Mouse (Mus musculus): ENCODE results near the gene Cwc15.
"Not testable (repeated sequence)": the region's sequence is repeated elsewhere in the genome, so short reads cannot be mapped to it uniquely, and the experiment has no call there.

The Cwc15 gene

DNA sequence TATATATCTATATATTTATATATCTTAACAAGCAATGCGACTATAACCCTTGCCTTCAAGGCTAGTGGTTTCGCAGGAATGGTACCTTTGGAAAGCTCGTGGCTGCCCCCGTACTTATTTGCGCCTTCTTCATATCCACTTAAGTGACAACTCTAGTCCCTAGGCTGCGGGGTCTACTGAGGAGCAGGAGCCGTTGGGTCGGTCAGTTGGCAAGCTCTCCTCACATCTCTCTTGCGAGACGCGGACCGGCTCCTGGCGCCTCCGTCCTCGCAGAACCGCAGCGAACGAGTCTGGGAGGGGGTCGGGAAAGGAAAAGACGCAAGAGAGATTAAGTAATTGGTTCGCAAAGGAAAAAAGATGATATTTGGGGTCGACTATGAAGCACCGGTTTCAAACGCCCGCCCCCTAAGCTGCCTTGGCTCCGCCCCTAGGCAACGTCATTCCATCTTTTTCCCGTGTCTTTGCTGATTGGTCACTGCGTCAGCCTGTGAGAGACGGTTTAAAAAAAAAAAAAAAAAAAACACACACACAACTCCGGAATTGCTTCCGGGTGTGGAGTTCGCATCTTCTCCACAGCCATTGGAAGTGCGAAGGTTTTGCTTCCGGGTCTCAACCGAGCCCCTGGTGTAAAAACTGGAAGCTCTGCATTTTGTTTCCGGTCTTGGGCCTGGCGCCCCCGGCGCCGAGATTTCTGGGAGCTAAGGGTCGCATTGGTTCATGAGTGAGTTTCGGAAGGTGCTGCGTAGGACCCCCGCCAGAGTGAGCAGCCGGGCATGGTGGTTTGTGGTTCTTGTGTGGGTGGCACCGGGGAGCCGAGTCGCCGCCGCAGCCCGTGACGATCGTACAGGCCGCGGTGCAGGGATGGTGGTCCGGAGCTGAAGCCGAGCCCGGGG is at the start of gene Cwc15, which contains the start of gene Kdm4d:
Gene Cwc15 (plus strand): TSS at position 595 of the 893 bp plus-strand sequence.
Gene Kdm4d (minus strand): TSS at position 460 of the 893 bp plus-strand sequence.
- in situ Hi-C loops (cut with MboI, MseI), result loop anchor here (10.0 kb wide), 1 partner anchor 1075 kb away; no protein-coding TSS in a partner anchor

DNA sequence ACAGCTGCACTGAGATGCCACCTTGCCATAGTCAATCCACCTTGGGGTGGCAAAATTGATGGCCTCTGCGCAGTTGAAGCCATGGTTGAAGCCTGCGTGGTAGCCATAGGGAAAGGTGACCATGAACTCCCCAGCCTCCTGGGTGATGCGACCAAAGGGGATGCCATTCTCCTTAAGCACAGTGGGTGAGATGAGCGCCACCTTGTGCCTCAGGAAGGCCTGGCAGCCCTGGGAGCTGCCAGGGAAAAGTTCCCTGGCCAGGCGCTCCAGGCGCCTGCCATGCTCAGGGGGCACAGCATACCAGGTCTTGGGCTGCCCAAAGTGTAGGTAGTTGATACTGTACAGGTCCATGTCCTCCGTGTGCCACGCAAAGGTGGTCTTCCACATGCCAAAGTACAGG is 49.3 kb upstream of the Cwc15 start:
- in situ Hi-C loops (cut with MboI, MseI), result not testable (repeated sequence)

DNA sequence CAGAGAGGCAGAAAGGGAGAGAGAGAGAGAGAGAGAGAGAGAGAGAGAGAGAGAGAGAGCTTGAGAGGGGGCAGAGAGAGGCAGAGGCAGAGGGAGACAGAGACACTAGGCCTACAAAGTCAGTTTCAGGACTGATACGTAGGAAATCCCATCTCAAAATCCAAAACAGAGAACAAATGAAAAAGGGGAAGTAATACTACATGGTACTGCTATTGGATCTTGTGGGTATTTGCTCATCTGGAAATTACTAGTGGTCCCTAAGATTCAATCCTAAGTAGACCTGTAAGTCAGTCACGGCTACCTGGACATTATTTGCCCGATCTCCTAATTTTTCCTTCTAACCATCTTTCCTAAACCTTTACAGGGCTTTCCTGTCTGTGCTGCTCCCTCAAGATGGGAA is 44.1 kb upstream of the Cwc15 start:
- in situ Hi-C loops (cut with MboI, MseI), result no loop called here

DNA sequence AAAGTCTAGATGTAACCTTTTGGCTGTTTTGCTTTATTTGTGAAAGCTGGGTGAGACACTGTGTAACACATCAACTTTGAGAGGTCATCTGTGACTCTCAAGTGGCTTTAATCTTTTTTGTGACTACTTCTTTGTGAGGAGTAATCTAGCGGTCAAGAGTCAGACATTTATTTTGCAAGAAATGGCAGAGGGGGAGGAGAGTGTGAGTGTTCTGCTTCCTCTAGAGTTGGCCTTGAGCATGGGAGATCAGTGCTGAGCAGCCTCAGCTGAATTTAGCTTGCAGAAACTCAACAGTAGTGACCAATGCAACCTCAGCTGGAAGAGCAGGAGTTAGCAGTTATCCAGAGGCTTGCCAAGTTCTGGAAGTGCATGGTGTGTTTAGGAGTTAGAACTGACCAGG is 37.9 kb upstream of the Cwc15 start:
- in situ Hi-C loops (cut with MboI, MseI), result not testable (repeated sequence)

DNA sequence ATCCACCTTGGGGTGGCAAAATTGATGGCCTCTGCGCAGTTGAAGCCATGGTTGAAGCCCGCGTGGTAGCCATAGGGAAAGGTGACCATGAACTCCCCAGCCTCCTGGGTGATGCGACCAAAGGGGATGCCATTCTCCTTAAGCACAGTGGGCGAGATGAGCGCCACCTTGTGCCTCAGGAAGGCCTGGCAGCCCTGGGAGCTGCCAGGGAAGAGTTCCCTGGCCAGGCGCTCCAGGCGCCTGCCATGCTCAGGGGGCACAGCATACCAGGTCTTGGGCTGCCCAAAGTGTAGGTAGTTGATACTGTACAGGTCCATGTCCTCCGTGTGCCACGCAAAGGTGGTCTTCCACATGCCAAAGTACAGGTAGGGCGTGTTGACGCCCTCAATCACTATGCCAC is 36.7 kb upstream of the Cwc15 start:
- in situ Hi-C loops (cut with MboI, MseI), result not testable (repeated sequence)

DNA sequence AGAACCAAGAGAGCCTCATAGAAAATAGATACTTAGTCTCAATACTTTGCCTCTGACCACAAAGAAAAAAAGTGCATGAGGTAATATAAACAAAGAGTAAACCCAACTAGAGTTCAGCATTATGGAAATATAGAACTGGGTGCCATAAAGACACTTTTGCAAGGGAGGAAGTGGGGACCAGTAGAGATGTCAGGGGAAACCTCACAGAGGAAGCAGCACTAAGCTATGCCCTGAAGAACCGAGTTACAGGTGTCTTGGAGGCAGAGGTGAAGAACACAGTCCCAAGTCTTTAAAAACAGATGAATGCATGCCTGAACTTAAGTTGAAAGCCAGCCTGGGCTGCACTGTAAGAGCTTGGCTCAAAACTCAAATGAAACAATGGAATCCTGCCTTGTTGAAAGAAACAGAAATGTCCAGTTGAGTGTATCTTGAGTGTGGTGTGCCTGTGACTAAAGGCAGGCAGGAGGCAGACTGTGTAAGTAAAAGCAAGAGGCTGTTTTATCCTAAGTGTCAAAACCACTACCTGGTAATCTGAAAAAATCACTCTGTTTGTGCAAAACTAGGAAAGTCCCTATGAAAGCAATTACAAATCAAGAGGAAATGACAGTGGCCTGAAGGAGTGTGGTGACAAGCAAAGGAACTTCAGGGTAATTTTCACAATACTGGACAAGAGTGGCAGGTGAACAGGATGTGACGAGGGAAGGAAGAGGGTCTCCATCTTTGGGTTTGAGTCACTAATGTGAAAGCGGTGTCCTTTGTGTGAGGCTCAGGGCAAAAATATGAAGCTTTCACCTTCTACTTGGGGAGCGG is 1.3 kb upstream of the Cwc15 start:
- in situ Hi-C loops (cut with MboI, MseI), result no loop called here

DNA sequence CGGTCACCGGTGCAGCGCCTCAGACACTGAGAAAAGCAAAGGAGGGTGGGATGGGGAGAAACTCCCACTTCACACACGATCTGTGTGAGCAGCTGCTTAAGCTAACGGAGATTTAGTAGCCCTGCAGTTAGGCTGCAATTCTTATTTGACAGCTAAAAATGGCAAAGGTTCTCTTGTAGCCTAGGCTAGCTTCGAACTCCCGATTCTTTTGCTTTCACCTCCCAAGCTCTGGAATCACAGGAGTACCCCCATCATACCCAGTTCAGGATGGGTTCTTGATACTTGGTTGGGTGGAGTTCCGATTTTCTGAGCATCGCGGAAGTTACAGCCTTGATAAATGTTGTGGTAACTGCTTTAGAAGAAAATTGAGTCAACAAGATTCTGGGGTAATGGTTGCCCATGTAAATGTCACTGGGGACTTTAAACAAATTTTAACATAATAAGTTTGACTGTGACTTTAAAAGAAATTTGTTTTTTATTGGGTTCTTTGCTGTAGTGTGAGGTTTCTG is 553 bp downstream of the Cwc15 start:
- in situ Hi-C loops (cut with MboI, MseI), result loop anchor here (10.0 kb wide), 1 partner anchor 1076 kb away; no protein-coding TSS in a partner anchor

DNA sequence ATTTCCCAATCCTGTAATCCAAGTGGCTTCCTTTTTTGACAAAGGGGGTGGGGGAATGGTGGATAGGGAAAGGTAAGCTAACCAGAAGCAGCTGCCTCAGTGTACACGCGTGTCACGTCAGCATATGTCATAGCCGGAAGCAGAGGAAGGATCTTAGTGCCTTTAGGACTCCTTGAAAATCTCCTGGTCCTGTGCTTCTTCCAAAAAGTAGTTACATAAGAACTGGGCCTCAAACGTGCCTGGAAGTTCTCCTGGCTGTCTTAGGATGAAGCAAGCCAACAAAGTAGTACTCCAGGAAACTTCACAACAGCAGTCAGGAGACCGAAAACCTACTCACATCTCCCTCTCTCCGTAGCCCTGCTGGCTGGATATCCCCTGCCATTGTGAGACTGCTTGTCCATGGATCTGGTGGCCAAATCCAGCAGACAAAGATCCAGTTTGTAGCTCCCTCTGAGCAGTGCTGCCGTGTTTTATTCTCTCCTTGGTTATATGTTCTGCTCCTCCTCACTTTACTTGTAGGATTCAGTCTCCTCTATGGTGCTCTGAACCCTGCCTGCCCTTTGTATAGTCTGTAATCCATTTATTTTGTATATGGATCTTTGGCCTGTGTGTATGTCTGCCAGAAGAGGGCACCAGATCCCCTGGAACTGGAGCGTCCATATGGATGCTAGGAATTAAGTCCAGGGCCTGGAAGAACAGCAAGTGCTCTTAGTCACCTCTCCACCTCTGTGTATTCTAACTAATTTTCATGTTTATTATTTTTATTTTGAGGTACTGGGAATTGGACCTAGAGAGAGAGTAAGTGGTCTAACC is 12.4 kb downstream of the Cwc15 start:
- in situ Hi-C loops (cut with MboI, MseI), result no loop called here

DNA sequence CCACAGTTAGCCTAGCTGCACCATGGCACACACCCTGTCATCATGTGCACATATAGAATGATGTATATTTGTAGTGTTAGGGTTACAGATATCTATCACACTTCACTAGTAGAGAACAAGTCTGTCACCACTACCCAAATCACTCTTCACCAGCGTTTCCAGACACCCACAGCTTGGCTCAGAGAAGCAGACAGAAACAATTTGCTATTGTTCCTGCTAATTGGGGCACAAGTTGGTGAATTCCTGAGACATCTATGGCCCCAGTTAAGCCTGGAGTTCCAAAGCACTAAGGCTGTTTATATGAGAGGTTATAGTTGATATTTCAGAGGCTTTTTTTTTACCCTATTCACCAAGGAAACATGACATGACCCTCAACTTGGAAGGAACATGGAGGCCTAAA is 16.9 kb downstream of the Cwc15 start:
- in situ Hi-C loops (cut with MboI, MseI), result no loop called here

DNA sequence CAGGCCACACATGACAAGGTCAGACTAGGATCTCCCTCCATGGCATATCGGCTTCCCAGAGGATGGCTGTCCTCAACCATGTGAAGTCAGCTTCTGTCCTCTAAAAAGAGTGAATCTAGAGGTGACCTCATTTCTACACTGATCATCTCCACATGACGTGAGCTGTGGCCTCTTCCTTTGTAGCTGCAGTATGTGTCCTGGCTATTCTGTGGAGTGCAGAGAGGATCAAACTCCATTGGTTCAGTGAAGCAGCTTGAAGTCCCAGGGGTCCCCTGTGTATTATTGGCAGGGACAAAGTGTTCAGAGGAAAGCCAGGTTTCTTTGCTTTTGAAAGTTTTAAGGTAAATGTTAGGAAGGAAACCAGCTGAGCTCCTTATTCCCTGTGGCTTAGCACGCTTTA is 17.7 kb downstream of the Cwc15 start:
- in situ Hi-C loops (cut with MboI, MseI), result no loop called here

DNA sequence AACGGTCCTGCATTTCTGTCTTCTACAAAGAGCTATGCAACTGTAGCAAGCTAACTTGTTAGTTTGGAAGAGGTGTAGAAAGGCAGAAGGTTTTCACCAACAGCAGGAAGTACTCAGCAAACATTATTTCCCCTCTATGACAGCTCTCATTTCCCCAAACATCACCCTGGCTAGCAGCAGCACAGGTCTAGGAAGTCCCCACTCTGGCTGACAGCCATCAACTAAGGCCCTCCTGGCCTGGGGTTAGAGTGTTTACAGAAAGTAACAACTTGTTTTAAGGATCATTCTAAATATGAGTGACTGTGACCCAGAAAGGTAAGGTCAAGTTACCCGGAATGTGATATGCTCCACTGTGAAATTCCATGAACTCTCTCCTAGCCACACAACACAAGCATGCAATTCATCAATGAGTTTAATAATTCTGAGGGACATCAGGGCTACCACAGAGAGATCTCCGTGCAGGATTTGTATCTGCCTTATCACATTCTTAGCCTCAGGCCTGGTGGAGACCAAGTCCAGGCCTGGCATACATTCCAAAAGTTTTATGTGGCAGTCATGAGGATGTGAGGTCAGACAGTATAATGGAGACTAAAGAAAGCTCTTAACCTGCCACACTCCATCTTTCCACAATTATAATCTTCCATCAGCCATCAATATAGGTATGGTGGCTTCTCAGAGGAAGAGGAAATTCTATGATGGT is 20.7 kb downstream of the Cwc15 start:
- in situ Hi-C loops (cut with MboI, MseI), result no loop called here

DNA sequence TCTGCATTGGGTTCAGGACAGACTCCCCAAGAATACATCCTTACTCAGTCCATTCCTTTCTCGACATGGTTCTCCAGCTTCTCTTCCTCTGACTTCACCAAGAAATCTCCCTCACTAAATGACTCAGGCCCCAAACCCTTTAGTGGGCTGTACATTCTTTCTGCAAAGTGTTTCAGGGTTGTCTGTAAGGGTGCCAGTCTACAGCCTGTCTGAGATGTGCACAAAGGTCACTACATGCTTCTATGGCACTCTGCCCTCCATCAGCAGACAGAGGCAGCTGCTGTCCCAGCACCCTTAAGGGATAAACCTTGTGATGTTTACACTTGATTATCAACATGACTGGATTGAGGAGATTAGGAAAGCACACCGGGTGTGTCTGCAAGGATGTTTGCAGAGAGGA is 21.3 kb downstream of the Cwc15 start:
- in situ Hi-C loops (cut with MboI, MseI), result no loop called here

DNA sequence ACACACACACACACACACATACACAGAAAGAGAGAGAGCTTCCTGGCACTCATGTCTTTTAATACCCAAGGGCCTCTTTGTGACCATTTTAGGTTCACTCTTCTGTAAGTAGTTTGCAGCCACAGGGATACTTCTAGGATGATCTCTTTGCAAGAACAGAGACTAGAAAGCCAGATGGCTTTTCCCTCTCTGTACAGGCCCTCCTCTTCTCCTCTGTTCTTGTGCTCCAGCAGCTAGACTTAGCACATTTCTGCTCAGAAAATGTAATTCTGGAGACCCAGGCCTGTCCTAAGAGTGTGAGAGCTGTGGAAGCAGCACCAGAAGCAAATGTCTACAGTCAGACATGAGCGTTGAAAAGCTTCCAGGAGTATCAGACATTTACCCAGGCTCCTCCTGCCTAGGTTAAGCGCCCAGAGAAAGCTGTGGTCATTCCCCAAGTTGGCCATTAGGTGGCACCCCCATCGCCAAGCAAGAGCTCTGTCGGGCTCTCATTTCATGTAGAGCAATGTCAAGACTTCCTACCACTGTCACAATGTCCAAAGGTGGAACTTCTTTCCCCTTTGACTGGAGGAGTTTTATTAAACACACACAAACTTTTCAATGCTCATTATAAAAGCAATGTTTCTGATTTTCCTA is 23.1 kb downstream of the Cwc15 start:
- in situ Hi-C loops (cut with MboI, MseI), result no loop called here

DNA sequence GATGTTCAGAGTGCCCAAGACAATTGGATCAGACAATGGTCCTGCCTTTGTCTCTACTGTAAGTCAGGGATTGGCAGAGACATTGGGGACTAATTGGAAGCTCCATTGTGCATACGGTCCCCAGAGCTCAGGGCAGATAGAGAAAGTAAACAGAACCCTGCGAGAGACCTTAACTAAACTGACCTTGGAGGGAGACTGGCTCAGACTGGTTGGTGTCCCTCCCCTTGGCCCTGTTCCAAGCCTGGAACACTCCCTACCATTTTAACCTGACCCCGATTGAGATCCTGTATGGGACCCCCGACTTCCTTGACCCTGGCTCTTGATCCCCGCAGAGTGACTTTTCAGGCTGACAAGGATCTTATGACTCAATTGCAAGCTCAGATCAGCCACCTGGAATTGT is 29.6 kb downstream of the Cwc15 start:
- in situ Hi-C loops (cut with MboI, MseI), result no loop called here

DNA sequence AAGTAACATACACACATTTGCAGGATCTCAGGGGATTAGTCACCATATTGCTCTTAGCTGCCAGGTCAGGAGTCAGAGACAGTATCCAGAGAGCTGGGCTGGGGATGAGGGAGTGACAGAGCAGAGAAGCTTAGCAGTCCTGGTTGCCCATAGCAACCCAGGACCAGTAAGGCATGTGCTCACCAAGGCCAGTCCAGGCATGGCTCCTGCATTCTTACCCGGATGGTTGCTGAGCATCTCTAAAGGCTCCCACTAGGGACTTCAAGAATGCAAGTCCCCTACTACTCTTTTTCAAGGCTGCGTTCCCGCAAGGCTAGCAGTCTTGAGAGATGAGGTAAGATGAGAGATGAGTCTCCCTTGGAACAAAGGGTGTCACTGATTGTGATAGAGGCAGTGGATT is 31.9 kb downstream of the Cwc15 start:
- in situ Hi-C loops (cut with MboI, MseI), result no loop called here

DNA sequence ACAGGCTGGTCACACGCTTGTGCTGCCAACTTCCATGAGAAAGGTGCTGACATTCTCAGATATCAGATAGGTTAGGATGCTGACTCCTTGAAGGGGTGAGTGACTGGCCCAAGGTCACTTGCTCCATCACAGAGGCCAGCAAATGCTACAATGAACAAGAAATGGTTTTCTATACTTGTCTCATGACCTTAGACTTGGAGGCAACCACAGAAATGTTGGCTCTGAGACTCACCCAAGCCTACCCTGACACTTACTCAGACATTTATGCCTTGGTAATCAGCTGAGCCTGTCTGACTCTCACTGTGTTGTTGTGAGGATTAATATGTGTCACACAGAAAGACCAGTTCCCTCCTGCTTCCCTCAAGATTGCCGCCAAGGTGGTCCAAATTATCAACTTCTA is 33.2 kb downstream of the Cwc15 start:
- in situ Hi-C loops (cut with MboI, MseI), result no loop called here

DNA sequence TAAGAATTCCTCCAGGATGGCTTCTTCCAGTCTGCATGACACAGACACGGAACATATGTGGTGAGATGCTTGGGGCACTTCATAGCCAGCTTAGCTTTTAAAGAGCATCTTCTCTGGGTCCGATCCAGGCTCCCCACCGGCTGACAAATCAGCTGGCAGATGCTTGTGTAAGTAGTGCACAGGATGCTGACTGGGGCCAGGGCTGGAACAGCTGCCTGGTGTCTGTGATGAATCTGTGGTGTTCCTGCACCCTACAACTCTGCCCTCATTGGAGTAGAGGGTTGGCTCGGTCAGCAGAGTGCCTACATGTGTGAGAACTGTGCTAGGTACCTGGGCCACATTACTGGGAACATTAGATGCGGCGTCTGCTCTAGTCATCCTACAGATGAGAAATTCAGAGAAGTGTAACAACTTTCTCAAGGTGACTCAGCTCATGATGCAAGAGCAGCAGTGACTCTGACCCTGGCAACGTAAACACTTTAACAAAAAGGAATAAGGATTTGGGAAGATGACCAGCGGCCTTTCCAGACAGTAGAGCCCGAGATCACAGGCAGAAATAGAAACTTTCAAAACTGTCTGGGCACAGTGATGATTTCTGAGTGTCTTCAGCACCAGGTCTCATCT is 34.5 kb downstream of the Cwc15 start:
- in situ Hi-C loops (cut with MboI, MseI), result loop anchor here (5.0 kb wide), 1 partner anchor 152 kb away; no protein-coding TSS in a partner anchor

DNA sequence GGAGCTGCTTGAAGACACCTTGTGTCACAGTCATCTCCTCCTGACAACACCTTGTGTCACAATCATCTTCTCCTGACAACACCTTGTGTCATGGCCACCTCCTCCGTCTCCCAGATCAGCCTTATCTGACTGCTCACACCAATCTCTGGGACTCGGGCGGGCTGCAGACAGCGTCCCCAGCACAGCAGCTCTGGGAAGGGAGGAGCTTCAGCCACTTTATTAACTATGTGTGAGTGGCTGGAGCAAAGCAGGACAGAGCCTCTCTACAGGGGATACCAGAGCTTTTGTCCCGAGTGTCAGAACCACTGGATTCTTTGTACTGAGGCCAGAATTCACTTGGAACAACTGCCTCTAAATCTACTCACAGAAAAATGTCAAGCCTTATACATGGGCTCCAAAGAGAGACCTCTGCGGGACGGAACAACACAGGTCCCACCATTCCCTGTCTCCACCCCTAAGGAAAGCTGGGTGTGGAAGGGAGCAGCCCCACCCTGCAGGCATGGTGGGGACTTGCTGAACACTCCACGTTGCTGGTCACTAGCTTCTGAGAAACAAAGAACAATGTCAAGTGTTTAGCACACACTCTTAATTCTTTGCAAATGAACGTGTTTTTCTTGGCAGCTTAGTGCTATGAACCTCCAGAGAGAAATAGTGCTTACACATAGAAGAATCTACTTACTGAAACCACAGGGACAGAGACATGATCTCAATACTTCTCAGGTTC is 43.8 kb downstream of the Cwc15 start:
- in situ Hi-C loops (cut with MboI, MseI), result no loop called here

All from T-helper 1 cell (primary cell).